Mouse (Mus musculus) stomach, postnatal 0 days (tissue): ENCODE measurements around the gene Zranb2. TPM values are rescaled to one million over a fixed set of nuclear protein-coding genes. Genes with fewer than 3 reads are reported as not detected.

Source experiments
- ATAC-seq: fragments of 200-750 bp; cut with Nextera tagmentation; 2 replicates; pipeline ENCODE4 v1.8.0; 2017; ENCODE audit not compliant: low FRiP score, low TSS enrichment
- DNase-seq: peaks from one replicate; pipeline ENCODE4 v3.0.0-alpha.2; 2016; ENCODE audit warnings: low spot score
- H3K27ac ChIP-seq: fragments of 300-500 bp; sonication (generic); replicated peaks from 2 replicates; pipeline ENCODE4 v1.5.1; 2014; ENCODE audit warnings: mild to moderate bottlenecking, control low read depth
- H3K27me3 ChIP-seq: fragments of 300-500 bp; sonication (generic); 2 replicates; pipeline ENCODE4 v1.6.1; 2014; ENCODE audit warnings: low read length; ENCODE audit not compliant: control insufficient read depth, insufficient read depth
- H3K36me3 ChIP-seq: fragments of 300-500 bp; sonication (generic); 2 replicates; pipeline ENCODE4 v1.6.1; 2014; ENCODE audit warnings: low read length, mixed read lengths; ENCODE audit not compliant: control insufficient read depth, insufficient read depth
- H3K4me1 ChIP-seq: fragments of 300-500 bp; sonication (generic); replicated peaks from 2 replicates; pipeline ENCODE4 v1.6.1; 2014; ENCODE audit warnings: antibody characterized with exemption; ENCODE audit not compliant: control insufficient read depth, insufficient read depth
- H3K4me2 ChIP-seq: fragments of 300-500 bp; sonication (generic); replicated peaks from 2 replicates; pipeline ENCODE4 v1.6.1; 2014; ENCODE audit warnings: low read depth, mild to moderate bottlenecking, control low read depth, moderate library complexity
- H3K4me3 ChIP-seq: fragments of 300-500 bp; sonication (generic); 2 replicates; pipeline ENCODE4 v1.5.1; 2014; ENCODE audit warnings: low read depth, low read length, control low read depth
- H3K9ac ChIP-seq: fragments of 300-500 bp; sonication (generic); 2 replicates; pipeline ENCODE4 v1.6.1; 2014; ENCODE audit warnings: mild to moderate bottlenecking, low read length, control low read depth, mixed read lengths
- H3K9me3 ChIP-seq: fragments of 300-500 bp; sonication (generic); 2 replicates; pipeline ENCODE4 v1.6.1; 2016; ENCODE audit warnings: low read length; ENCODE audit not compliant: control insufficient read depth
- CTCF ChIP-seq: IDR thresholded peaks from 2 replicates; pipeline ENCODE4 v1.5.1; 2016; ENCODE audit warnings: antibody characterized with exemption, low read depth, mild to moderate bottlenecking, moderate library complexity
- EP300 ChIP-seq: optimal IDR thresholded peaks from 2 replicates; pipeline ENCODE3; 2016; ENCODE audit warnings: antibody characterized with exemption
- WGBS: fragments of 180-500 bp; shearing (Covaris S2); extraction: QIAGEN DNeasy Blood & Tissue Kit; methylation state at CpG from one replicate; pipeline ENCODE4 v1.1.7; 2014; 5-methylcytosine and 5-hydroxymethylcytosine counted together
- polyA plus RNA-seq: library from polyadenylated mRNA; unstranded; fragments of >200 nt; fragmentation: Nextera tagmentation; extraction: Ambion mirVana; gene quantifications from 2 replicates; pipeline ENCODE4 v1.2.1, GENCODE M21; 2015

The Zranb2 gene
- polyA plus RNA-seq, 1 experiment from 2014 or later = 42.1 TPM

DNA sequence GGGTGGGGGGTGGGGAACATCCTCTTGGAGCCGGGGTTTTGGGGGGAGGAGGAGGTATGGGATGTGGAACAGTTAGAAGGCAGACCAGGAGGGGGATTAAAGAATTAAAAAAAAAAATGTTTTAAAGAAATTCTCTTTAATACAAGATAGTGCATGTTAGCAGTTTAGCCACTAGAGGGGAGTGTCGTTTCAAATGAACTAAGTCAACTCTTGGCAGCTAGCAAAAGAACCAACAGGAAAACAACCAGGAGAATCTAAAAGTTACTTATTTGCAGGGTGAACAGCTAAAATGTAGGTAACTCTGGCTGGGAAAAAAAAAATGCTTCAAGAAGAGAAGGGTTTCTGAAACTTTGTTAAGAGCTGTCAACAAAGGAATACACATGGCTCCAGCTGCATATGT, 31.2 kb downstream of the Zranb2 start:
- H3K4me1 ChIP-seq = no peaks in the 10 kb centered on the region
- no peak overlapping the region for H3K4me3 ChIP-seq
- H3K9me3 ChIP-seq = no peaks in the 10 kb centered on the region
- 3% methylated on average over 2 of the region's 2 CpGs for WGBS
- no peaks in the 10 kb centered on the region for H3K36me3 ChIP-seq
- no peak overlapping the region for H3K9ac ChIP-seq
- H3K4me2 ChIP-seq = no peak overlapping the region
- TF ChIP-seq EP300 (no peak), CTCF (peak; percentile 83)
- ATAC-seq = no peak
- H3K27ac ChIP-seq = no peak overlapping the region
- peaks cover 3% of the 10 kb centered on the region; the same call in 1 of the 2 replicates for H3K27me3 ChIP-seq
- no peak for DNase-seq

DNA sequence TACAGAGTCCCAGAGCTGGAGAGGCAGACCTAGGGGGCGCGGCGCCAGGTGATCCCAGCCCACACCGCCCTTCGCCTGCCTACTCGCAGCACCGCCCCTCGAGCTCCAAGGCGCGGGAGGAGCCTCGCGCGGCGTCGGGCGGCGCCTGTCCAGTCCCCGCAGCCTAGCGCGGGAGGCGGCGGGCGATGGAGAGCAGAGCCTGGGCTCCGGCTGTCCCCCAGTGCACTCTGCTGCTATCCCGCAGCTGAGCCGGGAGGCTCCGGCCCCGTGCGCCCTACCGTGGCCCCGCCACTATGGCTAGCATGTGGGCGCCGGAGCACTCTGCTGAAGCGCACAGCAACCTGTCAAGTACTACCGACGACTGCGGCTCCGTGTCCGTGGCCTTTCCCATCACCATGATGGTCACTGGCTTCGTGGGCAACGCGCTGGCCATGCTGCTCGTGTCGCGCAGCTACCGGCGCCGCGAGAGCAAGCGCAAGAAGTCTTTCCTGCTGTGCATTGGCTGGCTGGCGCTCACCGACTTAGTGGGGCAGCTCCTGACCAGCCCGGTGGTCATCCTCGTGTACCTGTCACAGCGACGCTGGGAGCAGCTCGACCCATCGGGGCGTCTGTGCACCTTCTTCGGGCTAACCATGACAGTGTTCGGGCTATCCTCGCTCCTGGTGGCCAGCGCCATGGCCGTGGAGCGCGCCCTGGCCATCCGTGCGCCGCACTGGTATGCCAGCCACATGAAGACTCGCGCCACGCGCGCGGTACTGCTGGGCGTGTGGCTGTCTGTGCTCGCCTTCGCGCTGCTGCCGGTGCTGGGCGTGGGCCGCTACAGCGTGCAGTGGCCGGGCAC, 33.0 kb downstream of the Zranb2 start, which contains the start of gene Ptger3:
Gene Ptger3, plus strand, starts transcription at position 168 of the 841 bp plus-strand sequence.
- peak; percentile 77 for ATAC-seq
- Histone ChIP-seq H3K27ac (no peak within 1 kb of the TSS), H3K4me2 (peak within 1 kb of the TSS; percentile 80), H3K9ac (peak within 1 kb of the TSS; percentile 45; the same call in 1 of the 2 replicates), H3K4me1 (no peaks in the 10 kb centered on the region), H3K9me3 (no peaks in the 10 kb centered on the region), H3K36me3 (no peaks in the 10 kb centered on the region), H3K27me3 (peaks cover 3% of the 10 kb centered on the region; the same call in 1 of the 2 replicates), H3K4me3 (peak within 1 kb of the TSS; percentile 55)
- DNase-seq = peak; percentile 69
- TF ChIP-seq EP300 (no peak), CTCF (peak; percentile 28; the same call in 1 of the 2 replicates)
- under 1% methylated on average over 84 of the region's 84 CpGs for WGBS

DNA sequence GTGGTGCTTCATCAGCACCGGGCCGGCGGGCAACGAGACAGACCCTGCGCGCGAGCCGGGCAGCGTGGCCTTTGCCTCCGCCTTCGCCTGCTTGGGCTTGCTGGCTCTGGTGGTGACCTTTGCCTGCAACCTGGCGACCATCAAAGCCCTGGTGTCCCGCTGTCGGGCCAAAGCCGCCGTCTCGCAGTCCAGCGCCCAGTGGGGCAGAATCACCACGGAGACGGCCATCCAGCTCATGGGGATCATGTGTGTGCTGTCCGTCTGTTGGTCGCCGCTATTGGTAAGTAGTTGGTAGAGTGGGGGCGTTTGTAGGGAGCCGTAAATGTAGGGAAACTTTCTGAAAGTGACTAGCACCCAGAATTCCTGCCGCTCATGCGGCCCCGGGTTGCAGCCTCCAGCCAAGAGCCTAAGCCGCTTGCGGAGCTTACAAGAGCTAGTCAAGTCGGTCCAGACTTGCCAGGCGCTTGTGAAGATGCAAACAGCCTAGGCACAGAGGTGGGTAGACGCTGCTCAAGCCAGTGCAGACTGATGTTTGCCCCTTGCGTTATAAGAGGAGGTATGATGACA, 33.7 kb downstream of the Zranb2 start:
- peaks cover 3% of the 10 kb centered on the region; the same call in 1 of the 2 replicates for H3K27me3 ChIP-seq
- ATAC-seq (peak; percentile 13; the same call in 1 of the 2 replicates), DNase-seq (peak; percentile 16)
- no peaks in the 10 kb centered on the region for H3K4me1 ChIP-seq
- H3K36me3 ChIP-seq = no peaks in the 10 kb centered on the region
- peak overlapping the region; percentile 55 for H3K4me3 ChIP-seq
- TF ChIP-seq EP300 (no peak), CTCF (no peak)
- 1% methylated on average over 34 of the region's 34 CpGs for WGBS
- no peak overlapping the region for H3K27ac ChIP-seq
- H3K9me3 ChIP-seq = no peaks in the 10 kb centered on the region
- H3K9ac ChIP-seq = peak overlapping the region; percentile 23; the same call in 1 of the 2 replicates
- H3K4me2 ChIP-seq = peak overlapping the region; percentile 80

DNA sequence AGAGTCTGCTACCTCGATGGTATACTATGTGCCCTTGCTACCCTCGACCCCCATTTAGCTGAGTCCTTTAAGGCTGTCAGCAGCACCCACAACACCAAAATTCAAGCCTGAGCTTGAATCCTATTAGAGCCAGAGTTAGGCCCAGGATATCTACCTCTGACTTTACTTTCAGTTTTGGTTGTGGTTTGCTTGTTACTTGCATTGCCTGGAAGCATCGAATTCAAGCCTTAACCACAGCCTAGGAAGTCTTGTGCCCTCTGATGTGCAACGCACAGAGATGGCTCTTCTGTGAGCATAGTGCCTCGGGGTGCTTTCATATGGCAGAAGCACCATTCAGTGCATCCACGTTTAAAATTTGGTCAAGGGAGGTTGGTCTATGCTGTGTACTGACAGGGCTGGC, 38.1 kb downstream of the Zranb2 start:
- H3K4me2 ChIP-seq = no peak overlapping the region
- H3K27ac ChIP-seq = no peak overlapping the region
- no peak for TF ChIP-seq EP300
- TF ChIP-seq CTCF = no peak
- H3K9ac ChIP-seq = no peak overlapping the region
- WGBS = 81% methylated on average over 6 of the region's 6 CpGs
- peaks cover 3% of the 10 kb centered on the region; the same call in 1 of the 2 replicates for H3K27me3 ChIP-seq
- no peaks in the 10 kb centered on the region for H3K36me3 ChIP-seq
- ATAC-seq (no peak), DNase-seq (no peak)
- H3K4me3 ChIP-seq = no peak overlapping the region
- H3K4me1 ChIP-seq = no peaks in the 10 kb centered on the region
- H3K9me3 ChIP-seq = no peaks in the 10 kb centered on the region

DNA sequence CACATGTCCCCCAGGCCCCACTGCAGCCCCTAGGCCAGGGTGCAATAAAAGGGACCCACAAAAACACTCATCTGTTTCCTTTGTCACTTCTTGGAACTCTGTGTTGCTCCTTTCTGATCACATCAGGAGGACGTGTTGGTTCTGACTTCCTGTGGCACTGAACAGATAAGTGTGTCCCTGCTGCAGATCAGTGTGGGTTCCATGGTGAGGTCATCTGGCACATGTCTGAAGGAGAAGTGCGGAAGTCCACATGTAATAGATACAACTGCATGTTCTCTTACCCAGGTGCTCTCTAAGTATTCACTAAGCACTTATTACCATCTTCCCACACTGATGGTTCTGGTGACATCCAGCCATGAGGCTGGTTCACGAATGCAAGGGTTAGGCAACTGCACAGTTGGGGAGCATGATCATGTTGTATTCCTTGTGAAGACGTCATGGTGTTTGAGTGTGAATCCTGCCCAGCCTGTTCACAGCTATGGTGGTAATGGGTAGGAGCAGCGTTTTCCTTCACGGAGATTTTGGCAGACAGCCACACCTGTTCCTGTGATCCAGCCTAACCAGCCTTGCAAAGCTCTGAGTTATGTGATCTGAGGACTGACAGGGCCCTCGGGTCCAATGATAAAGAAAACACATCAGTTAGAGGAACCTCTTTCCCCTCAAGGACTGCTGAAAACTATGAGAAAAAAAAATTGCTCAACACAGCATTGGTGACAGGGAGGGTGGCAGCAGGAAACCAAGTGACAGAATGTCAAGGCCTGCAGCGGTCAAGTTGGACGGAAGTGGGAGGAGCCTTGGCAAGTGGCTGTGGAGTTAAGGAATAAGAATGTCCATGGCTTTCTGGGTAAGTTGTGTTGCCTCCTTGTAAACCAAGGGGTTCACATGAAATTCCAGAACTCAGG, 41.7 kb downstream of the Zranb2 start:
- Histone ChIP-seq H3K9ac (no peak overlapping the region), H3K4me1 (no peaks in the 10 kb centered on the region), H3K4me2 (no peak overlapping the region), H3K36me3 (no peaks in the 10 kb centered on the region), H3K9me3 (no peaks in the 10 kb centered on the region), H3K27me3 (no peaks in the 10 kb centered on the region), H3K27ac (no peak overlapping the region), H3K4me3 (no peak overlapping the region)
- DNase-seq (no peak), ATAC-seq (no peak; the same call in 1 of the 2 replicates)
- WGBS = 61% methylated on average over 9 of the region's 9 CpGs
- no peak for TF ChIP-seq CTCF
- TF ChIP-seq EP300 = no peak
